Comparison of ENCODE assay signal across 8 mouse cellular contexts in genomic region chr17:27621161-27621560, GRCm38 (mm10). TPM values are rescaled to one million over a fixed set of nuclear protein-coding genes. Genes with fewer than 3 reads are reported as not detected.
A peak's percentile ranks its signal among the peaks of the same experiment; 100 is the strongest.
DNase-seq lines count a peak whose midpoint lies in the region; ATAC-seq and TF ChIP-seq lines count a peak whose summit lies in the region.

No protein-coding gene starts in this region.

- WGBS in heart, adult 2 months, result 16% methylated on average over 8 of the region's 8 CpGs
- WGBS in heart, embryonic 15.5 days, result 37% methylated on average over 8 of the region's 8 CpGs
- WGBS in liver, embryonic 16.5 days (ENCODE audit: insufficient replicate concordance), result 48% methylated on average over 8 of the region's 8 CpGs

- no peak for ATAC-seq in G1E (ENCODE audit: extremely low read depth, insufficient number of reproducible peaks, low FRiP score, poor library complexity, severe bottlenecking)
- no peak for ATAC-seq in heart, embryonic 15.5 days (replicated peaks; ENCODE audit: insufficient number of reproducible peaks, insufficient read depth, low FRiP score, low read depth)
- no peak for ATAC-seq in liver, embryonic 16.5 days (ENCODE audit: low read depth)

- H3K4me3 ChIP-seq in heart, adult 2 months, result peak overlapping the region; percentile 88
- H3K4me3 ChIP-seq in G1E (ENCODE audit: low read depth, low read length), result peak overlapping the region; percentile 44; the same call in 1 of the 2 replicates
- peak overlapping the region; percentile 96 for H3K4me3 ChIP-seq in heart, embryonic 15.5 days
- H3K4me3 ChIP-seq in liver, embryonic 16.5 days (ENCODE audit: low read depth, low read length), result peak overlapping the region; percentile 87

- H3K36me3 ChIP-seq in heart, adult 2 months (ENCODE audit: control insufficient read depth, insufficient read depth, low read length), result no peaks in the 10 kb centered on the region
- peaks cover 45% of the 10 kb centered on the region for H3K36me3 ChIP-seq in G1E (replicated peaks)
- 0 out of 2 replicates have a peak, but pooled peaks cover 4% of the 10 kb centered on the region for H3K36me3 ChIP-seq in heart, embryonic 15.5 days
- H3K36me3 ChIP-seq in liver, embryonic 16.5 days (ENCODE audit: control insufficient read depth, insufficient read depth), result no peaks in the 10 kb centered on the region

- H3K9ac ChIP-seq in heart, adult 2 months (ENCODE audit: low read depth, low read length), result peak overlapping the region; percentile 17
- peak overlapping the region; percentile 98 for H3K9ac ChIP-seq in heart, embryonic 15.5 days
- H3K9ac ChIP-seq in liver, embryonic 16.5 days (ENCODE audit: low read depth, low read length), result peak overlapping the region; percentile 21; the same call in 1 of the 2 replicates

- peak in 1 of 2 experiments; percentile 21 for DNase-seq in heart, adult 2 months
- no peak for DNase-seq in heart, postnatal 4 days
- DNase-seq in G1E (ENCODE audit: low spot score), result no peak
- no peak for DNase-seq in urinary bladder, postnatal 36 days (ENCODE audit: low spot score in 2 of 2)
- DNase-seq in layer of hippocampus, postnatal 36 days, result no peak
- DNase-seq in gastrocnemius, postnatal 10 days, result no peak

- TF ChIP-seq POLR2A in heart, adult 2 months (IDR thresholded peaks at IDR 0.05; ENCODE audit: insufficient read depth, low read depth, low read length), result no peak

- peaks cover 12% of the 10 kb centered on the region for H3K4me1 ChIP-seq in heart, adult 2 months (ENCODE audit: control insufficient read depth, insufficient read depth, low read length)
- H3K4me1 ChIP-seq in G1E (ENCODE audit: insufficient read depth, low read depth, low read length), result peaks cover 63% of the 10 kb centered on the region
- H3K4me1 ChIP-seq in heart, embryonic 15.5 days (replicated peaks), result peaks cover 45% of the 10 kb centered on the region
- H3K4me1 ChIP-seq in liver, embryonic 16.5 days (ENCODE audit: control insufficient read depth, low read depth, low read length), result peaks cover 33% of the 10 kb centered on the region

- intact Hi-C loops in heart, adult 2 months (cut with DNase I), result loop anchor here (5.0 kb wide), 1 partner anchor 34 kb away; no protein-coding TSS in a partner anchor

- H3K79me2 ChIP-seq in heart, adult 2 months (replicated peaks; ENCODE audit: control insufficient read depth, insufficient read depth, low read length), result peaks cover 13% of the 10 kb centered on the region

- no peaks in the 10 kb centered on the region for H3K27me3 ChIP-seq in heart, adult 2 months (ENCODE audit: control insufficient read depth, insufficient read depth, low read length)
- H3K27me3 ChIP-seq in G1E (ENCODE audit: insufficient read depth, low read length), result no peaks in the 10 kb centered on the region
- no peaks in the 10 kb centered on the region for H3K27me3 ChIP-seq in heart, embryonic 15.5 days
- no peaks in the 10 kb centered on the region for H3K27me3 ChIP-seq in liver, embryonic 16.5 days (ENCODE audit: control insufficient read depth, insufficient read depth, low read depth, low read length)

- H3K27ac ChIP-seq in heart, adult 2 months, result peak overlapping the region; percentile 93
- peak overlapping the region; percentile 95 for H3K27ac ChIP-seq in heart, embryonic 15.5 days
- H3K27ac ChIP-seq in liver, embryonic 16.5 days (ENCODE audit: low read length), result 0 out of 2 replicates have a peak overlapping the region, but pooled peaks have one; percentile 18

- TF ChIP-seq EP300 in heart, adult 2 months (IDR thresholded peaks at IDR 0.05; ENCODE audit: insufficient read depth, low read depth, low read length), result no peak

- H3K4me2 ChIP-seq in heart, embryonic 15.5 days, result peak overlapping the region; percentile 72
- peak overlapping the region; percentile 91 for H3K4me2 ChIP-seq in liver, embryonic 16.5 days (ENCODE audit: low read depth, low read length)

- H3K9me3 ChIP-seq in G1E (replicated peaks), result peaks cover 7% of the 10 kb centered on the region
- no peaks in the 10 kb centered on the region for H3K9me3 ChIP-seq in heart, embryonic 15.5 days (replicated peaks)
- H3K9me3 ChIP-seq in liver, embryonic 16.5 days (replicated peaks; ENCODE audit: control insufficient read depth, low read length), result peaks cover 3% of the 10 kb centered on the region; the same call in 1 of the 2 replicates

- no peak for TF ChIP-seq CTCF in heart, adult 2 months (IDR thresholded peaks at IDR 0.05)
- TF ChIP-seq CTCF in G1E (IDR thresholded peaks at IDR 0.05; ENCODE audit: low read depth, low read length), result no peak

RNA-seq across cellular contexts. Expression of gene Nudt3, which starts 2.1 kb away (rescaled TPM):
- total RNA-seq in heart, adult 2 months (2021), result 100 to 1,000 TPM; 330 to 346 TPM
- 143 and 189 TPM in 2 replicates for polyA plus RNA-seq in heart, adult 2 months (2012; rRNA removed)
- 100 to 1,000 TPM; 340 to 371 TPM for total RNA-seq in heart, postnatal 4 days (2021)
- total RNA-seq in G1E (2014; fragmentation: Nextera tagmentation) (79.8 and 82.6 TPM in 2 replicates), G1E (2017) (235 and 245 TPM in 2 replicates)
- polyA plus RNA-seq in G1E (2012), result 140 and 157 TPM in 2 replicates
- 132 and 145 TPM in 2 replicates for polyA plus RNA-seq in heart, embryonic 15.5 days (2015; fragmentation: Nextera tagmentation; extraction: Ambion mirVana)
- polyA plus RNA-seq in liver, embryonic 16.5 days (2015; fragmentation: Nextera tagmentation; extraction: Ambion mirVana), result 19.2 and 20.5 TPM in 2 replicates
- total RNA-seq in layer of hippocampus, postnatal 36 days (2021), result 100 to 1,000 TPM; 564 to 566 TPM
- total RNA-seq in gastrocnemius, postnatal 10 days (2021), result 100 to 1,000 TPM; 267 to 291 TPM

RNA-seq across cellular contexts. Expression of gene RPS10-NUDT3, which starts 13.9 kb away (rescaled TPM):
- total RNA-seq in heart, adult 2 months (2021), result not detected
- not detected in 2 replicates for polyA plus RNA-seq in heart, adult 2 months (2012; rRNA removed)
- not detected for total RNA-seq in heart, postnatal 4 days (2021)
- total RNA-seq in G1E (2014; fragmentation: Nextera tagmentation) (not detected in 2 replicates), G1E (2017) (not detected in 2 replicates)
- polyA plus RNA-seq in G1E (2012), result not detected in 2 replicates
- polyA plus RNA-seq in heart, embryonic 15.5 days (2015; fragmentation: Nextera tagmentation; extraction: Ambion mirVana), result not detected in 2 replicates
- not detected in 2 replicates for polyA plus RNA-seq in liver, embryonic 16.5 days (2015; fragmentation: Nextera tagmentation; extraction: Ambion mirVana)
- total RNA-seq in layer of hippocampus, postnatal 36 days (2021), result not detected
- total RNA-seq in gastrocnemius, postnatal 10 days (2021), result not detected

RNA-seq across cellular contexts. Expression of gene Rps10, which starts 15.3 kb away (rescaled TPM):
- total RNA-seq in heart, adult 2 months (2021), result 100 to 1,000 TPM; 529 to 604 TPM
- polyA plus RNA-seq in heart, adult 2 months (2012; rRNA removed), result 448 and 482 TPM in 2 replicates
- total RNA-seq in heart, postnatal 4 days (2021), result 100 to 1,000 TPM; 857 to 917 TPM
- total RNA-seq in G1E (2014; fragmentation: Nextera tagmentation) (2,280 and 2,438 TPM in 2 replicates), G1E (2017) (3,635 and 3,726 TPM in 2 replicates)
- 2,816 and 3,596 TPM in 2 replicates for polyA plus RNA-seq in G1E (2012)
- polyA plus RNA-seq in heart, embryonic 15.5 days (2015; fragmentation: Nextera tagmentation; extraction: Ambion mirVana), result 506 and 536 TPM in 2 replicates
- polyA plus RNA-seq in liver, embryonic 16.5 days (2015; fragmentation: Nextera tagmentation; extraction: Ambion mirVana), result 432 and 472 TPM in 2 replicates
- 100 to 1,000 TPM; 444 to 462 TPM for total RNA-seq in layer of hippocampus, postnatal 36 days (2021)
- 100 to 1,000 TPM; 708 to 712 TPM for total RNA-seq in gastrocnemius, postnatal 10 days (2021)

RNA-seq across cellular contexts. Expression of gene Pacsin1, which starts 34.1 kb away (rescaled TPM):
- total RNA-seq in heart, adult 2 months (2021), result under 1 TPM; 0.44 to 0.45 TPM
- 0.29 and 0.61 TPM in 2 replicates for polyA plus RNA-seq in heart, adult 2 months (2012; rRNA removed)
- total RNA-seq in heart, postnatal 4 days (2021), result under 1 TPM in 1 of 2 experiments, not detected in 1; 0.17 TPM
- not detected in 2 replicates for total RNA-seq in G1E (2014; fragmentation: Nextera tagmentation)
- total RNA-seq in G1E (2017), result 0.17 and 0.44 TPM in 2 replicates
- polyA plus RNA-seq in G1E (2012), result not detected in 2 replicates
- polyA plus RNA-seq in heart, embryonic 15.5 days (2015; fragmentation: Nextera tagmentation; extraction: Ambion mirVana), result 0.54 and 0.82 TPM in 2 replicates
- 0.22 and 0.26 TPM in 2 replicates for polyA plus RNA-seq in liver, embryonic 16.5 days (2015; fragmentation: Nextera tagmentation; extraction: Ambion mirVana)
- 100 to 1,000 TPM; 310 to 319 TPM for total RNA-seq in layer of hippocampus, postnatal 36 days (2021)
- total RNA-seq in gastrocnemius, postnatal 10 days (2021), result 1 to 10 TPM in 1 of 2 experiments, under 1 TPM in 1; 0.33 to 1.8 TPM

RNA-seq across cellular contexts. Expression of gene AI413582, which starts 55.6 kb away (rescaled TPM):
- total RNA-seq in heart, adult 2 months (2021), result 1 to 10 TPM; 9.1 TPM
- polyA plus RNA-seq in heart, adult 2 months (2012; rRNA removed), result 14.1 and 22.4 TPM in 2 replicates
- total RNA-seq in heart, postnatal 4 days (2021), result 1 to 10 TPM; 8.7 to 8.8 TPM
- 78.2 and 85.2 TPM in 2 replicates for total RNA-seq in G1E (2014; fragmentation: Nextera tagmentation)
- 50.8 and 57.0 TPM in 2 replicates for total RNA-seq in G1E (2017)
- polyA plus RNA-seq in G1E (2012), result 159 and 163 TPM in 2 replicates
- polyA plus RNA-seq in heart, embryonic 15.5 days (2015; fragmentation: Nextera tagmentation; extraction: Ambion mirVana), result 14.5 and 23.0 TPM in 2 replicates
- 10.5 and 10.7 TPM in 2 replicates for polyA plus RNA-seq in liver, embryonic 16.5 days (2015; fragmentation: Nextera tagmentation; extraction: Ambion mirVana)
- total RNA-seq in layer of hippocampus, postnatal 36 days (2021), result 10 to 100 TPM; 62.6 to 63.9 TPM
- total RNA-seq in gastrocnemius, postnatal 10 days (2021), result 1 to 10 TPM; 3.5 to 4.7 TPM

Comparison
In these comparisons a context has a peak if more than half of its experiments do, and no peak if none do; other contexts are left out.
1. H3K27ac ChIP-seq: peak in every context shown above with its lines; median percentile 95 in heart, embryonic 15.5 days; 93 in heart, adult 2 months; 18 in liver, embryonic 16.5 days.
2. H3K4me3 ChIP-seq: peak in every context shown above with its lines; median percentile 96 in heart, embryonic 15.5 days; 88 in heart, adult 2 months; 87 in liver, embryonic 16.5 days; 44 in G1E.
3. H3K9ac ChIP-seq: peak in every context shown above with its lines; median percentile 98 in heart, embryonic 15.5 days; 21 in liver, embryonic 16.5 days; 17 in heart, adult 2 months.